Mouse (Mus musculus): ENCODE measurements around the gene Nap1l2. TPM values are rescaled to one million over a fixed set of nuclear protein-coding genes. Genes with fewer than 3 reads are reported as not detected.

The Nap1l2 gene
- polyA plus RNA-seq, 1 experiment from 2014 or later, result 107 TPM

Other genes with a start within 250 kb of the Nap1l2 start
- not detected in 2 replicates for gene Cdx4, start 134.8 kb upstream of the Nap1l2 start, polyA plus RNA-seq (2015; fragmentation: Nextera tagmentation; extraction: Ambion mirVana)
- 8.1 and 8.3 TPM in 2 replicates for gene Chic1, start 169.8 kb upstream of the Nap1l2 start, polyA plus RNA-seq (2015; fragmentation: Nextera tagmentation; extraction: Ambion mirVana)
- not detected in 2 replicates for gene Tsx, start 227.8 kb upstream of the Nap1l2 start, polyA plus RNA-seq (2015; fragmentation: Nextera tagmentation; extraction: Ambion mirVana)
- gene Gm26992, start 235.4 kb upstream of the Nap1l2 start, polyA plus RNA-seq (2015; fragmentation: Nextera tagmentation; extraction: Ambion mirVana), result not detected in 2 replicates

All from midbrain, embryonic 16.5 days (tissue).